In the genomic region with DNA sequence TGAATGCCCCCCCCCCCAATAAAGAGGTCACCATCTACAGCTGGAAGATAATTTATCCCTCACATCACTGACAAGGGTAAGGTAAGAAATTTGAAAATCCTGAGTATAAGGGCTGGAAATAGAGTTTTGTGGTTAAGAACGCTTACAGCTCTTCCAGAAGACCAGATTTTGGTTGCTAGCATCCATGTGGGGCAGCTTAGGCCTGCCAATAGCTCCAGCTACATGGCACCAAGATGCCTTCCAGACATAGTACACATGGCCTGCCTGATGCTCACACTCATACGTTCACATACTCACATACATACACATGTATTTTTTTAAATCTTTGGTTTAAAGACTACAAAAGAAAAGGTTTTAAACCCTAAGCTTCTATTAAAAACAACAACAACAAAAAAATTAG, we compare ENCODE assay signal across 24 mouse cellular contexts.
A peak's percentile ranks its signal among the peaks of the same experiment; 100 is the strongest.
DNase-seq lines count a peak whose midpoint lies in the region; ATAC-seq and TF ChIP-seq lines count a peak whose summit lies in the region.
"Had no signal": no experiment of that assay in that cellular context is flagged by ENCODE, and none has a peak within 500 bp of the region (broad histone marks: within the 10 kb centered on the region; RNA-seq: fewer than 3 reads in every experiment).

No protein-coding gene starts in this region.

- H3K4me2 ChIP-seq in hindbrain, embryonic 12.5 days (replicated peaks) = no peak overlapping the region
- no peak overlapping the region for H3K4me2 ChIP-seq in hindbrain, embryonic 11.5 days (replicated peaks; ENCODE audit: low read depth, low read length)
- no peak overlapping the region for H3K4me2 ChIP-seq in midbrain, embryonic 13.5 days (replicated peaks)
- H3K4me2 ChIP-seq in midbrain, postnatal 0 days (ENCODE audit: low read depth, low read length, poor library complexity, severe bottlenecking) = no peak overlapping the region
- H3K4me2 ChIP-seq in forebrain, embryonic 14.5 days (ENCODE audit: low read length) = no peak overlapping the region
- no peak overlapping the region for H3K4me2 ChIP-seq in neural tube, embryonic 13.5 days
- H3K4me2 ChIP-seq: heart, embryonic 15.5 days had no signal

- WGBS in hindbrain, embryonic 12.5 days = 82% methylated on average over 2 of the region's 2 CpGs
- 94% methylated on average over 2 of the region's 2 CpGs for WGBS in hindbrain, embryonic 11.5 days
- WGBS in midbrain, embryonic 13.5 days = 92% methylated on average over 2 of the region's 2 CpGs
- 90% methylated on average over 2 of the region's 2 CpGs for WGBS in midbrain, postnatal 0 days
- WGBS in forebrain, embryonic 14.5 days = 67% methylated on average over 2 of the region's 2 CpGs
- 90% methylated on average over 2 of the region's 2 CpGs for WGBS in neural tube, embryonic 13.5 days

- no peak overlapping the region for H3K4me3 ChIP-seq in hindbrain, embryonic 12.5 days
- no peak overlapping the region for H3K4me3 ChIP-seq in hindbrain, embryonic 11.5 days (ENCODE audit: low read depth, low read length)
- no peak overlapping the region for H3K4me3 ChIP-seq in midbrain, embryonic 13.5 days (replicated peaks)
- H3K4me3 ChIP-seq in midbrain, postnatal 0 days (ENCODE audit: low read depth, low read length) = no peak overlapping the region
- H3K4me3 ChIP-seq in forebrain, embryonic 14.5 days (ENCODE audit: low read depth, low read length) = no peak overlapping the region
- no peak overlapping the region for H3K4me3 ChIP-seq in neural tube, embryonic 13.5 days
- H3K4me3 ChIP-seq: erythroblast, embryonic 14.5 days; heart, adult 2 months; heart, embryonic 15.5 days; stomach, embryonic 15.5 days had no signal

- no peak overlapping the region for H3K9ac ChIP-seq in hindbrain, embryonic 12.5 days
- no peak overlapping the region for H3K9ac ChIP-seq in hindbrain, embryonic 11.5 days (ENCODE audit: low read depth, low read length)
- H3K9ac ChIP-seq in midbrain, embryonic 13.5 days (replicated peaks) = no peak overlapping the region
- no peak overlapping the region for H3K9ac ChIP-seq in midbrain, postnatal 0 days (replicated peaks; ENCODE audit: low read length, poor library complexity, severe bottlenecking)
- no peak overlapping the region for H3K9ac ChIP-seq in forebrain, embryonic 14.5 days (ENCODE audit: low read length)
- no peak overlapping the region for H3K9ac ChIP-seq in neural tube, embryonic 13.5 days
- H3K9ac ChIP-seq: heart, embryonic 15.5 days; liver, postnatal 0 days; stomach, embryonic 15.5 days had no signal

- H3K36me3 ChIP-seq in hindbrain, embryonic 12.5 days = no peaks in the 10 kb centered on the region
- H3K36me3 ChIP-seq in hindbrain, embryonic 11.5 days (ENCODE audit: control insufficient read depth, insufficient read depth, low read length) = no peaks in the 10 kb centered on the region
- no peaks in the 10 kb centered on the region for H3K36me3 ChIP-seq in midbrain, embryonic 13.5 days
- H3K36me3 ChIP-seq in midbrain, postnatal 0 days (ENCODE audit: insufficient read depth, low read length) = no peaks in the 10 kb centered on the region
- no peaks in the 10 kb centered on the region for H3K36me3 ChIP-seq in forebrain, embryonic 14.5 days (ENCODE audit: control insufficient read depth, insufficient read depth, low read length)
- no peaks in the 10 kb centered on the region for H3K36me3 ChIP-seq in neural tube, embryonic 13.5 days
- H3K36me3 ChIP-seq: heart, embryonic 15.5 days; stomach, embryonic 15.5 days had no signal

- DNase-seq in hindbrain, embryonic 11.5 days (ENCODE audit: low spot score) = no peak
- no peak for DNase-seq in midbrain, postnatal 0 days (ENCODE audit: low spot score)
- DNase-seq in forebrain, embryonic 14.5 days (ENCODE audit: low spot score) = peak; percentile 60
- no peak for DNase-seq in frontal cortex, postnatal 36 days (ENCODE audit: low spot score in 2 of 2)
- DNase-seq: adrenal gland, adult 2 months; cerebellum, adult 11 months; cerebellum, postnatal 14 days; embryo, embryonic 11 days; gastrocnemius, postnatal 14 days; heart, adult 2 months; heart, postnatal 4 days; layer of hippocampus, postnatal 36 days; liver, postnatal 0 days; lung, postnatal 10 days; thymus, adult 18-20 months had no signal

- peaks cover 46% of the 10 kb centered on the region for H3K4me1 ChIP-seq in hindbrain, embryonic 12.5 days
- no peaks in the 10 kb centered on the region; the same call in none of the 2 replicates for H3K4me1 ChIP-seq in hindbrain, embryonic 11.5 days (replicated peaks; ENCODE audit: control insufficient read depth, insufficient read depth, low read length)
- peaks cover 46% of the 10 kb centered on the region for H3K4me1 ChIP-seq in midbrain, embryonic 13.5 days (replicated peaks)
- H3K4me1 ChIP-seq in midbrain, postnatal 0 days (ENCODE audit: insufficient read depth, low read length) = peaks cover 10% of the 10 kb centered on the region; the same call in 1 of the 2 replicates
- H3K4me1 ChIP-seq in forebrain, embryonic 14.5 days (ENCODE audit: control insufficient read depth, insufficient read depth, low read length) = peaks cover 45% of the 10 kb centered on the region
- peaks cover 52% of the 10 kb centered on the region for H3K4me1 ChIP-seq in neural tube, embryonic 13.5 days (replicated peaks)

- H3K27ac ChIP-seq in hindbrain, embryonic 12.5 days = peak overlapping the region; percentile 91
- H3K27ac ChIP-seq in hindbrain, embryonic 11.5 days (ENCODE audit: low read depth, low read length) = no peak overlapping the region
- H3K27ac ChIP-seq in midbrain, embryonic 13.5 days = peak overlapping the region; percentile 39; the same call in 1 of the 2 replicates
- no peak overlapping the region for H3K27ac ChIP-seq in midbrain, postnatal 0 days (ENCODE audit: low read depth, low read length)
- peak overlapping the region; percentile 61; the same call in 1 of the 2 replicates for H3K27ac ChIP-seq in forebrain, embryonic 14.5 days (ENCODE audit: low read depth, low read length)
- peak overlapping the region; percentile 64; the same call in 1 of the 2 replicates for H3K27ac ChIP-seq in neural tube, embryonic 13.5 days (replicated peaks)
- H3K27ac ChIP-seq: heart, adult 2 months; heart, embryonic 15.5 days; kidney, postnatal 0 days had no signal

- ATAC-seq in hindbrain, embryonic 12.5 days (ENCODE audit: low FRiP score) = no peak
- no peak for ATAC-seq in hindbrain, embryonic 11.5 days (ENCODE audit: low FRiP score)
- no peak for ATAC-seq in midbrain, embryonic 13.5 days
- ATAC-seq in midbrain, postnatal 0 days (ENCODE audit: low FRiP score) = no peak
- ATAC-seq in forebrain, embryonic 14.5 days = no peak
- no peak for ATAC-seq in neural tube, embryonic 13.5 days (ENCODE audit: low read depth)
- no peak for ATAC-seq in megakaryocyte-erythroid progenitor cell, adult 5-6 weeks (replicated peaks; ENCODE audit: low FRiP score, low TSS enrichment, poor library complexity, severe bottlenecking)
- ATAC-seq: intestine, embryonic 16.5 days; liver, postnatal 0 days had no signal

- TF ChIP-seq CTCF in midbrain, postnatal 0 days (IDR thresholded peaks at IDR 0.05) = no peak

- no peaks in the 10 kb centered on the region for H3K27me3 ChIP-seq in hindbrain, embryonic 12.5 days
- no peaks in the 10 kb centered on the region for H3K27me3 ChIP-seq in hindbrain, embryonic 11.5 days (ENCODE audit: control insufficient read depth, insufficient read depth, low read length)
- 0 out of 2 replicates have a peak, but pooled peaks cover 4% of the 10 kb centered on the region for H3K27me3 ChIP-seq in midbrain, embryonic 13.5 days
- no peaks in the 10 kb centered on the region for H3K27me3 ChIP-seq in midbrain, postnatal 0 days (ENCODE audit: insufficient read depth, low read length)
- H3K27me3 ChIP-seq in forebrain, embryonic 14.5 days (replicated peaks; ENCODE audit: control insufficient read depth, insufficient read depth, low read length) = no peaks in the 10 kb centered on the region
- no peaks in the 10 kb centered on the region; the same call in 1 of the 2 replicates for H3K27me3 ChIP-seq in neural tube, embryonic 13.5 days
- H3K27me3 ChIP-seq: heart, embryonic 15.5 days; stomach, embryonic 15.5 days had no signal

- no peaks in the 10 kb centered on the region for H3K9me3 ChIP-seq in hindbrain, embryonic 12.5 days (replicated peaks)
- no peaks in the 10 kb centered on the region for H3K9me3 ChIP-seq in hindbrain, embryonic 11.5 days (ENCODE audit: control insufficient read depth, low read length)
- H3K9me3 ChIP-seq in midbrain, embryonic 13.5 days = no peaks in the 10 kb centered on the region
- no peaks in the 10 kb centered on the region for H3K9me3 ChIP-seq in midbrain, postnatal 0 days (ENCODE audit: low read length)
- H3K9me3 ChIP-seq in forebrain, embryonic 14.5 days (replicated peaks; ENCODE audit: control insufficient read depth, low read length) = no peaks in the 10 kb centered on the region
- H3K9me3 ChIP-seq in neural tube, embryonic 13.5 days = no peaks in the 10 kb centered on the region
- H3K9me3 ChIP-seq: heart, embryonic 15.5 days; stomach, embryonic 15.5 days had no signal

Comparison
In these comparisons a context has a peak if more than half of its experiments do, and no peak if none do; other contexts are left out.
1. H3K27ac ChIP-seq: peak in hindbrain, embryonic 12.5 days (single experiment), midbrain, embryonic 13.5 days (single experiment), forebrain, embryonic 14.5 days (single experiment) and neural tube, embryonic 13.5 days (single experiment); none in hindbrain, embryonic 11.5 days (single experiment) and midbrain, postnatal 0 days (single experiment).